Mouse (Mus musculus) heart, adult 2 months (tissue): ENCODE data around the gene Crtac1. TPM values are rescaled to one million over a fixed set of nuclear protein-coding genes. Genes with fewer than 3 reads are reported as not detected.

Experiments used
- DNase-seq, 2 experiments: peaks; one replicate each; pipeline ENCODE4 v3.0.0; 2021
- H3K27ac ChIP-seq: fragments of 200-600 bp; 2 replicates; pipeline ENCODE4 v1.8.1; 2022
- H3K27me3 ChIP-seq: fragments of 200-500 bp; 2 replicates; pipeline ENCODE4 v1.6.1; 2012; ENCODE audit warnings: mild to moderate bottlenecking, low read length, inconsistent platforms, mixed read lengths; ENCODE audit not compliant: control insufficient read depth, insufficient read depth
- H3K36me3 ChIP-seq: fragments of 200-500 bp; 2 replicates; pipeline ENCODE4 v1.6.1; 2012; ENCODE audit warnings: low read length, inconsistent platforms; ENCODE audit not compliant: control insufficient read depth, insufficient read depth
- H3K4me1 ChIP-seq: fragments of 200-500 bp; 2 replicates; pipeline ENCODE4 v1.6.1; 2011; ENCODE audit warnings: low read length; ENCODE audit not compliant: control insufficient read depth, insufficient read depth
- H3K4me3 ChIP-seq: fragments of 200-600 bp; 2 replicates; pipeline ENCODE4 v1.8.1; 2022
- H3K79me2 ChIP-seq: fragments of 200-500 bp; replicated peaks from 2 replicates; pipeline ENCODE4 v1.6.1; 2012; ENCODE audit warnings: mild to moderate bottlenecking, inconsistent platforms, low read length, moderate library complexity, mixed read lengths; ENCODE audit not compliant: control insufficient read depth, insufficient read depth
- H3K9ac ChIP-seq: fragments of 200-500 bp; 2 replicates; pipeline ENCODE4 v1.6.1; 2012; ENCODE audit warnings: low read depth, mild to moderate bottlenecking, control low read depth, inconsistent platforms, low read length, mixed read lengths
- CTCF ChIP-seq: fragments of 200-600 bp; IDR thresholded peaks from 2 replicates; pipeline ENCODE4 v1.8.1; 2022; ENCODE audit warnings: antibody characterized with exemption, mild to moderate bottlenecking, moderate library complexity
- EP300 ChIP-seq: fragments of 200-500 bp; IDR thresholded peaks from 2 replicates; pipeline ENCODE4 v1.6.1; 2011; ENCODE audit warnings: low read depth, low read length, control low read depth; ENCODE audit not compliant: insufficient read depth
- POLR2A ChIP-seq: fragments of 200-500 bp; IDR thresholded peaks from 2 replicates; pipeline ENCODE4 v1.6.1; 2011; ENCODE audit warnings: mild to moderate bottlenecking, low read depth, low read length, control low read depth; ENCODE audit not compliant: insufficient read depth
- WGBS: fragments of 180-500 bp; shearing (Covaris S2); methylation state at CpG from one replicate; pipeline ENCODE4 v1.1.7; 2018; 5-methylcytosine and 5-hydroxymethylcytosine counted together
- intact Hi-C: fragments of 180-260 bp; cut with DNase I; formaldehyde crosslinking; loops from one replicate; pipeline ENCODE4 v1.15.1; 2025
- polyA plus RNA-seq: library from polyadenylated mRNA; depleted of rRNA; stranded (reverse); fragments of >200 nt; gene quantifications from 2 replicates; pipeline ENCODE4 v1.2.3, GENCODE M21; 2012
- total RNA-seq, 2 experiments: library from RNA; stranded (reverse); gene quantifications; 2 replicates each; pipeline ENCODE4 v1.2.3; 2021

The Crtac1 gene
- total and polyA plus RNA-seq, 3 experiments: not detected

DNA sequence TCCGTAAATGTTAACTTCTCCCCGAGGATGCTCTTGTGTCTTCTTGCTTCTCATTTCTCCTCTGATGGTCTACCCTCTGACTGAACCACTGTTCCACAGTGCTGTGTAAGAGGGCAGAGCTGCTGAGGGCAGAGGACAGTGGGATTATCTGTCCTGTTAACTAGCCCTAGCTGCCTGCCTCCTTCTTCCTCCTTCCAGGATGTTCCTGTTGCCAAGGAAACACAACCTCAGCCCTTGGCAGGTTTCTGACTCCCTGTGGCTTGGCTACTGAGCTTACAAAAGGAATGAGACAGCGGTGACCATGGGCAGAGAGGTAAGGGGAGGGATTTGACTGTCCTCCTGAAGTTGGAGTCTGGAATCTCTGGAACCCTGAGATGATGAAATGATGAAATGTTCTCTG lies 152.0 kb downstream of the Crtac1 start:
- intact Hi-C loops: no loop called here
- H3K36me3 ChIP-seq: no peaks in the 10 kb centered on the region
- WGBS: 60% methylated on average over 3 of the region's 3 CpGs
- no peak for TF ChIP-seq CTCF
- no peak for TF ChIP-seq POLR2A
- TF ChIP-seq EP300: no peak
- H3K27me3 ChIP-seq: no peaks in the 10 kb centered on the region
- no peak overlapping the region for H3K27ac ChIP-seq
- no peaks in the 10 kb centered on the region for H3K4me1 ChIP-seq
- H3K4me3 ChIP-seq: no peak overlapping the region
- no peak overlapping the region for H3K9ac ChIP-seq
- DNase-seq: no peak
- no peaks in the 10 kb centered on the region for H3K79me2 ChIP-seq

DNA sequence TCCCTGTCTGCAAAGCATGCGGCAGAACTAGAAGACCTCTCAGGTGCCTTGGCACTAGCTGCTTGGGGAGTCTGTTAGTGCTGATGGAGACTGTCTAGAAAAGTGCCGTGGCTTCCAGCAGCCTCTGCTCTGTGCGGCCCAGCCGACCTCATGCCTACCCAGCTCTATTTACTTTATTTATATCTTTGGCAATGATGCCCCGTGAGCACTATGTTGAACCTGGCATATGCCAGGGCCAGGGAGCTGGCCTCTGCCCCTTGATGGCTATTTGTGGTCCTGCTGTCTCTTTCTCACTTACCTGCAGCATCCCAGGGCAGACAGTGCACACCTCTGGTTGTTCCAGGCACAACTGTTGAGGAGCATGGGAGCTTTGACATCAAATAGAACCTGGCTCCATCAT lies 153.1 kb downstream of the Crtac1 start:
- intact Hi-C loops: no loop called here
- TF ChIP-seq EP300: no peak
- TF ChIP-seq CTCF: no peak
- TF ChIP-seq POLR2A: no peak
- DNase-seq: no peak
- H3K79me2 ChIP-seq: no peaks in the 10 kb centered on the region
- no peaks in the 10 kb centered on the region for H3K27me3 ChIP-seq
- WGBS: 51% methylated on average over 5 of the region's 5 CpGs
- H3K9ac ChIP-seq: no peak overlapping the region
- H3K4me1 ChIP-seq: no peaks in the 10 kb centered on the region
- no peak overlapping the region for H3K4me3 ChIP-seq
- H3K27ac ChIP-seq: no peak overlapping the region
- no peaks in the 10 kb centered on the region for H3K36me3 ChIP-seq

DNA sequence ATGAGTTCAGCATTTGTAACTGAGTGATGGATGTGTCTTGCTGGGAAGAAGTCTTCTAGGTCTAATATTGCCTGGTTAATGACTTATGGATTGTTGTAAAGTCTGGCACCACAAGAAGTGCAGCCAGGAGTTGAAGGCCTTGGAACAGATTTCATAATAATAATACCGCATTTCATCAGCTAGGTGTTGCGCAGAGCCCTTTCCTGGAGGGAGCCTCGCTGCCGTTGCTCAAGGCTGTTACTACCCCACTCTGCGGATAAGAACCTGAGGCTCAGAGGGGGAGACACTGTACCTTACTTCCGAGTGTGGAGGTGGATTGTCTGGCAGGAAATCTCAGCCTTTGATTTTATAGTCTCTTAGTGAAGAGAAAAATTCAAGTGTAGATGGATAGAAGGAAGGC lies 154.3 kb downstream of the Crtac1 start:
- no peak for DNase-seq
- no peak overlapping the region for H3K9ac ChIP-seq
- H3K27me3 ChIP-seq: no peaks in the 10 kb centered on the region
- no peak overlapping the region for H3K27ac ChIP-seq
- H3K79me2 ChIP-seq: no peaks in the 10 kb centered on the region
- H3K4me3 ChIP-seq: no peak overlapping the region
- H3K36me3 ChIP-seq: no peaks in the 10 kb centered on the region
- H3K4me1 ChIP-seq: no peaks in the 10 kb centered on the region
- WGBS: 79% methylated on average over 6 of the region's 6 CpGs
- intact Hi-C loops: no loop called here
- no peak for TF ChIP-seq CTCF
- no peak for TF ChIP-seq EP300
- TF ChIP-seq POLR2A: no peak

DNA sequence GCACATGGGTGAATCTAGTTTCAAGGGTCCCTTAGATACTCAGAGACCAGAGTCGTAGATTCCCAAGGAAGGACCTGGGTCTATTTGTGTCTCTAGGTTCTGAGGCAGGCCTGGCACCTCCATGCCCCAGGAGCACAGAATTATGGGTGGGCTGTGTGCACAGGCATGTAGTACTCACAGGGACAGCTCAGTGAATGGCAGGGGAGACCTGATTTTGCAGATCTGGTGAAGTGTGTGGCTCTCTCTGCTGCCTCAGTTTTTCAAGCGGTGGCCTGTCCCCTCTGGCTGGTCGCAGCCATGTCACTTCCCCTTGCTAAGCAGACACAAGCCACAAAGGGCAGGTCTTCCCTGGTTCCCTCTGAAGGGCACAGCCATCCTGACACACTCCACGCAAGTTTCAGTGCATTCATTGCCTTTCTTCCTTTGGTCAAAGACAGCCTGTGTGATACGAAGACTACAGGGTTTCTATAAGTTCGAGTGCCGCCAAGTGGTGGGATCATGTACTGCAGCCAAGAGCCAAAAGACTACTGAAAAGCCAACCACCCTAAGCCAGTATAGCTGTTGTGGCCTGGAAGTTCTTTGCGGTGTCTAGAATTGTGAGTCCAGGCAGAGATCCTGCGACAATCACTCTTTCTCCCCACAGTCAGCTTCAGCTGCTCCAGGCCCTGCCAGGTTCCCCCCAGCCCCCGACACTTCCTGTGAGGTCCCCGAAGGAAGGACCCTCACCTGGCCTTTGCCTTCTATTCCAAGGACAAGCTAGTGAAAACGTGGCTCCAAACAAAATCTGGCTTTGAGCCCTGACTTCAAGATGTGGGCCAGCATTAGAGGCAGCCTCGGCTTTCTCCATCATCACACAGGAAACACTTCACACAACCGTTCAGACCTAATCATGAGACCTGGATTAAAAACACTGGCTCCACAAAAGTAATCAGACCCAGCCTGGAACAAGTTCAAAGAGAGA lies 159.3 kb downstream of the Crtac1 start:
- H3K79me2 ChIP-seq: no peaks in the 10 kb centered on the region
- TF ChIP-seq CTCF: peak; percentile 94
- no peak for TF ChIP-seq POLR2A
- TF ChIP-seq EP300: 0 out of 2 replicates have a peak, but pooled peaks have one; percentile 11
- no peak overlapping the region for H3K27ac ChIP-seq
- H3K36me3 ChIP-seq: no peaks in the 10 kb centered on the region
- peaks cover 2% of the 10 kb centered on the region; the same call in 1 of the 2 replicates for H3K4me1 ChIP-seq
- intact Hi-C loops: loop anchor here (1.0 to 5.0 kb wide), 3 partner anchors 35 to 82 kb away; no protein-coding TSS in a partner anchor
- H3K4me3 ChIP-seq: no peak overlapping the region
- no peak overlapping the region for H3K9ac ChIP-seq
- 33% methylated on average over 14 of the region's 14 CpGs for WGBS
- no peaks in the 10 kb centered on the region for H3K27me3 ChIP-seq
- DNase-seq: peak; percentile 60 to 83

DNA sequence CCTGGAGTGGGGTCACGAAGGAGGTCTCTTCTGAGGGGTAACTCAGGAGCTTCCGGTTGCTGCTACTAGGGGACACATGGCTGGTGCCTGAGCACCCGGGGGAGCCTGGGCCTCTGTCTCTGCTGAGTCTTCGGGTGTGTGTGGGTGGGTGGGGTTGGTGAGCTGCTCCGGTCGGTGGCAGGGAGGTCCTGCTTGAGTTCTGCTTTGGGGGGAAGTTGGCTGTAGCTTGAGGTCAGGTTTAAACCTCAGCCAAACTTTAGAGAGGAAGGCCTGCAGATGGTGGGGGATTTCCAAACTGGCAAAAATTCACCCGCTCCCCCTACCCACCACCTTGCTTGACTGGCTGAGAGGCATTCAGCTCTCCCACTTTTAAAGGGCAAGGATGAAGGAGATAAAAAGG lies 160.4 kb downstream of the Crtac1 start:
- no peaks in the 10 kb centered on the region for H3K79me2 ChIP-seq
- no peaks in the 10 kb centered on the region for H3K27me3 ChIP-seq
- DNase-seq: no peak
- no peak overlapping the region for H3K27ac ChIP-seq
- TF ChIP-seq CTCF (no peak), POLR2A (no peak), EP300 (no peak)
- intact Hi-C loops: loop anchor here (5.0 kb wide), 1 partner anchor 34 kb away; no protein-coding TSS in a partner anchor
- H3K36me3 ChIP-seq: no peaks in the 10 kb centered on the region
- no peak overlapping the region for H3K9ac ChIP-seq
- 70% methylated on average over 7 of the region's 7 CpGs for WGBS
- peaks cover 2% of the 10 kb centered on the region; the same call in 1 of the 2 replicates for H3K4me1 ChIP-seq
- H3K4me3 ChIP-seq: no peak overlapping the region

DNA sequence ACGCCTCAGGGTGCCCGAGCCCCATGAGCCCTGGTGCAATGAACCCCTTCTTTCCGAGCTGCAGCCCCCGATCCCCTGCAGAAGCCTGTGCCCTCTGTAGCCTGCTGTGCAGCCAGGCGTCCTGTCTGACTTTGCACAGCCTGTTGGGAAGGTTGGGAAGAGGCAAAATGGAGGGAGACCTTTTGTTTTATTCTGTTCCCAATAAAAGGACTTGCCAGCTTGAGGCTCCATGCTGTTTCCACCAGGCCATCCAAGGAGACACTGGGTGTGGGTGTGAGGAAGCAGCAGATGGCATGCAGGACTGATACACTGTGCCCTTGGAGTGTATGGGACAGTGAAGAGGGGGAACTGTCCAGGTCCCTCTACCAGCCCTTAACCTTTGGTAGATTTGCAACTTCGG lies 161.5 kb downstream of the Crtac1 start:
- WGBS: 65% methylated on average over 6 of the region's 6 CpGs
- Histone ChIP-seq H3K9ac (no peak overlapping the region), H3K27me3 (no peaks in the 10 kb centered on the region), H3K36me3 (no peaks in the 10 kb centered on the region), H3K79me2 (no peaks in the 10 kb centered on the region), H3K27ac (no peak overlapping the region), H3K4me3 (no peak overlapping the region), H3K4me1 (peaks cover 2% of the 10 kb centered on the region; the same call in 1 of the 2 replicates)
- intact Hi-C loops: loop anchor here (5.0 kb wide), 1 partner anchor 33 kb away; no protein-coding TSS in a partner anchor
- DNase-seq: no peak
- TF ChIP-seq POLR2A (no peak), CTCF (no peak), EP300 (no peak)
